Mouse (Mus musculus): ENCODE results near the gene Tmem102.

The Tmem102 gene

DNA sequence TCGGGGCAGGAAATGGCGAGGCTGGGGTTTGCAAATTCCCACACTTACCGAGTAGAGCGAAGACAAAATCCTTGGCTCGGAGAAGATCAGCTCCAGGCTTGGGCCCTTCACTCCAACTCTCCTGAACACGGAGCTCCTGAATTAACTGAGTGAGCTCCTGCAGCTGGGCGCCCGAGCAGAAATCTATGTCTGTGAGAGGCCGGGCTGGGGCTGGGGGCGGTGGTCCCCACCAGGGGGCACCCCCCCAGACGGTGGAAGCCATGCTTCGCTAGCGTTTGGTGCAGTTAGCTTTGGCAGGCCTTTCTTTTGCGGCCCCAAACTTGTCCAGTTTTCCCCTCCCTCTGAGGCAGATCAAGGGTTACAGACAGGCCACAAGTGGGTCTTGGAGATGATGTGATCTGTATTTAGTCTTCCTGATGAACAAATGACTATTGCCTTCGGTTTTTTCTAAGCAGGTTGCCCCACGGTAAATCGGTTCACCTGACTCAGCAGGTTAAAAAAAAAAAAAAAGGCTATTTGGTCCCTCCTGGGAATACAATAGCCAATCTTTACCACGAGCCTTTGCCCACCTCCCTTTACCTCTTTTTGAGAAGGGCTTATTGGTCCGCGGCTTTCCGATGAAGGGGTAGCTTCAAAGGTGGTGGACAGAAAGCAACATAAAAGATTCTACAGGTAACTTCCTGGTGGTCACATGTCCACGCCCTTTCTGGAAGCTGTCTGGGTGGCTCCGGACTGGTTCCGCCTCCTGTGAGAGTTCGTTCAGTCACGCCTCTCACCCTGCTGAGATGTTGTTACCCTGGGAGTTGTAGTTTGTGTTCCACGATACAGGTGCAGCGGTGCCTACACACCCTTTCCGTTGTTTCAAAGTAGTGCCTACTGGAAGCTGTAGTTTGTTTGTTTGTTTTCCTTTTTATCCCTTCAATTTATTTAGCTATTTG, at the start of gene Tmem102:
Gene Tmem102 (minus strand): TSS at position 653 of the 938 bp plus-strand sequence.
- DNase-seq (ENCODE audit: low spot score): no peak

GRCm38 (mm10) chr11:69854680-69855079, 49.3 kb upstream of the Tmem102 start:
- no peak for DNase-seq (ENCODE audit: low spot score)

DNA sequence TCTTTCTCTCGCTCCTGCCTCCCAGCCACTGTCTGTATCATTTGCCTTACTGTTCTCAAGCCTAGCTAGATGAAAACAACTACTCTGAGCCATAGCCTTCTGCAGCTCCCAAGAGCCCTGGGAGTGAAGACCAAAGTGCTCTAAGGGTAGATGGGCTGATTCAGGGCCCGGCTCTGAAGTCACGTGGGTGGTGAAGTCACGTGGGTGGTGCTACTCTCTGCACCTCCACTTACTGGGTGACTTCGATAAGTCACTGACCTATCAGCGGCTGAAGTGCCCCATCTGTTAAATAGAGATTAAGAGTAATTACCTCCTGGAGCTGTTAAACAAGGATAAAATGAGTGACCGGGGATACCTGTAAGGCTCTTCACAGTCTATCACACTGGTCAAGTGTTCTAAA, 48.6 kb upstream of the Tmem102 start:
- peak; percentile 98 for DNase-seq (ENCODE audit: low spot score)

GRCm38 (mm10) chr11:69850754-69851153, 45.3 kb upstream of the Tmem102 start:
- no peak for DNase-seq (ENCODE audit: low spot score)

DNA sequence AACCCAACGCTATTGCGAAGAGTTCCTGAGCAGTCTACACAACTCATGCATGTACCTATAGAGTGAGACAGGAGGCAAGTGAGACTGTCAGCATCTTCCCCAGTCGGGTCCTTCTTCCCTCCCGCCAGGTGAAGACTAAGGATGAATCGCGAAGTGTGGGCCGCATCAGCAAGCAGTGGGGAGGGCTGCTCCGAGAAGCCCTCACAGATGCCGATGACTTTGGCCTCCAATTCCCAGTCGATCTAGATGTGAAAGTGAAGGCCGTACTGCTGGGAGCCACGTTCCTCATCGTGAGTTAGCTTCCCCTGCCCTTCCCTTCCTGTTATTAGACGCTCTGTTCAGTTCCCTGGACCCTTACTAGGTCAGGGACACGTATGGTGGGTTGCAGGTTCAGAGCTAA, 44.5 kb upstream of the Tmem102 start:
- DNase-seq (ENCODE audit: low spot score): no peak

GRCm38 (mm10) chr11:69849128-69849527, 43.7 kb upstream of the Tmem102 start:
- DNase-seq (ENCODE audit: low spot score): no peak

- no peak for DNase-seq (ENCODE audit: low spot score)
Measured at GRCm38 (mm10) chr11:69848021-69848420, 42.6 kb upstream of the Tmem102 start.

- DNase-seq (ENCODE audit: low spot score): peak; percentile 53
Measured at GRCm38 (mm10) chr11:69846738-69847688, 41.6 kb upstream of the Tmem102 start.

DNA sequence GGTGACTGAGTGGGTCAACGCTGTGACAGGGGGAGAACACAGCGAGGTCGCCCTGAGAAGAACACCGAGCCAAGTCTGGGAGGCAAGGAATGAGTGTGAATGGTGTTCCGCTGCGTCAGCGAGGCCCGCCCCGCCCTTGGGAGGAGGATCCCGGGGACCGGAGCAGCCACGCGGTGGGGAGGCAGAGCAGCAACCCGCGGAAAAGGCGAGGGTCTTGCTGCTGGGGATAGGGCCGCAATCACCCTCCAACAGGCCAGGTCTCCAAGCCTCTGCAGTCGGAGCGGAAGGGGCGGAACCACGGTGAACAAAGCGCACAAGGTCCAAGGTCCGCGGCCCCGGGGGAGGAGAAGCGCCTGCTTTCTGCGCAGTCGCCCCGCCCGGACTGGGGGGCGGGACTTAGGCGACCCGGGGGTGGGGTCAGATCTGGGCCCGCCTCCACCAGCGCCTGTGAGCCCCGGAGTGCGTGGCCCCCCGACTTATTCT, 40.8 kb upstream of the Tmem102 start, which contains the start of gene Plscr3:
Gene Plscr3 (plus strand): TSS at position 179 of the 483 bp plus-strand sequence.
- DNase-seq (ENCODE audit: low spot score): peak; percentile 86

- DNase-seq (ENCODE audit: low spot score): peak; percentile 38
Measured at GRCm38 (mm10) chr11:69838714-69839104, 33.3 kb upstream of the Tmem102 start.

- DNase-seq (ENCODE audit: low spot score): peak; percentile 97
Measured at GRCm38 (mm10) chr11:69837952-69838713, 32.7 kb upstream of the Tmem102 start, which contains the start of gene Tmem256. Gene Tmem256, plus strand, starts transcription at chr11:69838514.

GRCm38 (mm10) chr11:69837604-69837951, 32.2 kb upstream of the Tmem102 start, which contains the start of gene Nlgn2:
Gene Nlgn2, minus strand, starts transcription at chr11:69837784.
- no peak for DNase-seq (ENCODE audit: low spot score)

DNA sequence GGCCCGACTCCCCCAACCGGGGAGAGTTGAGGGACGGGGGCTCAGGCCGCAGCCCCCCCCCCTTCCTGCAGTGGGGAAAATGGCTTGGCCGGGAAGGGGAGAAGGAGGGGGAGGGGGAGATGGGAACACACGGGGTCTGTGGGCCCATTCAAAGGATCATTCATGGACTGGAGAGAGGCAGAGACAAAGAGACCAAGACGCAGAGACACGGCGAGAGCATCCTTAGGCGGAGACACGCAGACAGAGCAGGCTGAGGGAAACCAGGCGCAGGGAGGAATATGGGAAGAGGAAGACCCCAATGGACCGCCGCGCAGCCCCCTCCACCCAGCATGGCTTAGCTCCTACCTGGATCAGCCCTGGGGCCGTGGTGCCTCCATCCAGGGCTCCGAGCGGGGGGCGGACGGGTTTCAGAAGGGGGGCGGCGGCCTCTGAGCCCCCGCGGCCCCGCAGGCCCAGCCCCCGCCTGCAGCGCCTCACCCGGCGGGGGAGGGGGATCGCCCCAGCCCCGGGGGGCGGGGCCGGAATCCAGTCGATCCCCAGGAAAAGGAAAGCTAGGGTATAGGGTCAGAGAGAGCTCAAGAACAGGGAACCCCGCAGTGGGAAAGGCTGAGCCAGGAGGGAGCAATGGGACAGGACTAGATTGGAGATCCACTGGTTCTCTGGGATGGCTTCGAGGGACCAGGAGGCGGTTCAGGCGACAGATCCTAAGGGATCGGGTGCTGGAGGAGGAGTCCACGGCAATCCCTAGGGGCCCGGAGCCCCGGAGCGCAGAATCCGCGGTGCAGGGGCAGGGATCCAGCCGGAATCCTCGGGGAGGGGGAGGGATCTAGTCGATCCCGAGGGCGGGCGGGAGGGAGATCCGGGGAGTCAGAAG, 31.5 kb upstream of the Tmem102 start:
- no peak for DNase-seq (ENCODE audit: low spot score)

DNA sequence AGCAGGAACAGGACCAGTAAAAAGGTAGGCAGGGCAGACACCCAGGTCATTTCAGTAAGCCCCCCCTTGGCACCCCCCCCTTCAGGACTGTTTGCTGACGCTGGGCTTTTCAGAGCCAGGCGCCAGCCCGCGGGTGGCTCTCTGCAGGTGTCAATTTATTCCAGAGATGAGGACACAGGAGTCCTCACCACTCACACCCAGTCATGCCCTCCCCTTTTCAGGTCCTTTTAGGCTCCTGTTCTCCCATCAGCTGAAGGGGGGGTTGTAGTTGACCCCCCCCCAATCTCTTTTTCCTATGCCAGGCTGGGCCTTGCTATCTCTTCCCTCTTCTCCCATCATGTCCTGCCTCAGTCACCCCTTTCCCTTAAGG, 30.5 kb upstream of the Tmem102 start:
- DNase-seq (ENCODE audit: low spot score): no peak

GRCm38 (mm10) chr11:69835326-69835965, 30.0 kb upstream of the Tmem102 start:
- DNase-seq (ENCODE audit: low spot score): no peak

DNA sequence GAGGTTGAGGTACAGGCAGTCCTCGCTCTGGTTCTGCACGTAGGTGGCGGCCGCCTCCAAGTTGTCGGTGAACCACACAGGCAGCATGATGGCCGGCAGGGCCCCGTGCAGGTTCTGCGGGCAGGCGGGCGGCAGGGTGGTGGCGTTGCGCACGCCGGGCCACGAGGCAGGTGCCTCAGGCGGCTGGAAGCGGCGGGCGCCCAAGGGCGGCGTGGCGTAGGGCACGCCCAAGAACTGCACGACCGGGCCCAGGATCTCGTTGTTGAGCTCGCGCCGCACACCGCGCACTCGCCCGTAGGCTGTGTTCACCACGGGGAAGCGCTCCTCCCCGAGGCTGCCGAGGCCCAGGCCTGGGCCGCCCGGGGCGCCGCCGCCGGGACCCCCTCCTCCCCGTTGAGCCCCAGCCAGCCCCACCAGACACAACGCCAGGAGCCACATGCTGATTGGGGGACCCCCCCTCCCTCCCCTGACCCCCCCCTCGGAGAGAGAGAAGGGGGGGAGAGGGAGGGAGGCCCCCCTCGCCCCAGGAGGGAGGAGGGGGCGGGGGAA, 28.7 kb upstream of the Tmem102 start:
- peak; percentile 57 for DNase-seq (ENCODE audit: low spot score)

- no peak for DNase-seq (ENCODE audit: low spot score)
Measured at GRCm38 (mm10) chr11:69833554-69833953, 28.1 kb upstream of the Tmem102 start.

DNA sequence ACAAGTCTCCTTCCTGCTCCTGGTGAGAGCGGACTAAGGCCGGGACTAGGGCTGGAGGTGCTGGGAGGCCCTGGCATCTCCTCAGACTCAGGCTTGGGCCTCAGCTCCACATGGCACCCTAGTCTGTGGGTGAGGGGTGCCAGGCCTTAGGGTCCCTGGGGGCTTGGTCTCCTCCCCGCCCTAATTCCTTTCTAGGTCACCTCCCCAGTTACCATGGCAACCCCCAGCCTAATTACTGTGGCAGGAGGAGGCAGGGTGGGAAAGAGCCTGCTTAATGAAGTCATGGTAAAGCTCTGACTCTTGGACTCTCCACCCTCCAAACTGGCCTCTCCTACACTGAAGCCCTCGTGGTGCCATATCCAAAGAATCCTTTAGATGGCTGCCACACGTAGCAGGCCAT, 23.4 kb upstream of the Tmem102 start:
- no peak for DNase-seq (ENCODE audit: low spot score)

GRCm38 (mm10) chr11:69823456-69823855, 18.0 kb upstream of the Tmem102 start:
- no peak for DNase-seq (ENCODE audit: low spot score)

DNA sequence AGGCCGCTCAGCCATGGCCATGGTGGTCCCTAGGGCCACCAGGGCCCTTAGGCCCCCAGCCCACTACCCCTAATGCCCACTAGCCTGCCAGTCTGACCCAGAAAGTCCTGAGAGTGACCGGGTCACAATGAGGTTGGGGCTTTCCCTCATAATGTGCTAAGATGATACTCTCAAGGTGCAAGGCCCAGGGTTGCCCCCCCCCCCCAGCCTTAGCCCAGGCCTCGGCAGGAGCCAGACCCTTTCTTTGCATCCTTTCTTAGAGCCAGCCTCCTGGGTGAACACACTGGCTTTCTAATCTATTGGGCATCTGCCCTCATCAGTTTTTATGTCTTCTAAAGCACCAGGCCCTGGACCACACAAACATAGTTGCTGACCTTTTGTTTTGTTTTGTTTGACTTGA, 16.7 kb upstream of the Tmem102 start, which contains the start of gene Spem1:
Gene Spem1 (minus strand): TSS at position 101 of the 400 bp plus-strand sequence.
- DNase-seq (ENCODE audit: low spot score): no peak

Measured in c-Kit-positive CD71-positive TER-119-positive erythroid progenitor cells, embryonic 14.5 days (primary cell).